Mouse (Mus musculus) neural tube, embryonic 15.5 days (tissue): Measurements from ENCODE around the gene Zcchc18. TPM values are rescaled to one million over a fixed set of nuclear protein-coding genes. Genes with fewer than 3 reads are reported as not detected.
"Not testable (repeated sequence)": the region's sequence is repeated elsewhere in the genome, so short reads cannot be mapped to it uniquely, and the experiment has no call there.

Experiments used
- ATAC-seq: fragments of 200-750 bp; cut with Nextera tagmentation; 2 replicates; pipeline ENCODE4 v1.8.0; 2017; ENCODE audit warnings: mild to moderate bottlenecking, moderate TSS enrichment, moderate library complexity; ENCODE audit not compliant: low FRiP score
- H3K27ac ChIP-seq: fragments of 300-500 bp; sonication (generic); replicated peaks from 2 replicates; pipeline ENCODE4 v1.5.1; 2015; ENCODE audit warnings: mild to moderate bottlenecking, inconsistent platforms
- H3K27me3 ChIP-seq: fragments of 300-500 bp; sonication (generic); replicated peaks from 2 replicates; pipeline ENCODE4 v1.6.1; 2015; ENCODE audit warnings: inconsistent platforms
- H3K36me3 ChIP-seq: fragments of 300-500 bp; sonication (generic); 2 replicates; pipeline ENCODE4 v1.6.1; 2015; ENCODE audit warnings: inconsistent platforms
- H3K4me1 ChIP-seq: fragments of 300-500 bp; sonication (generic); 2 replicates; pipeline ENCODE4 v1.6.1; 2015; ENCODE audit warnings: inconsistent platforms
- H3K4me2 ChIP-seq: fragments of 300-500 bp; sonication (generic); 2 replicates; pipeline ENCODE4 v1.6.1; 2015; ENCODE audit warnings: inconsistent platforms, mild to moderate bottlenecking, moderate library complexity
- H3K4me3 ChIP-seq: fragments of 300-500 bp; sonication (generic); replicated peaks from 2 replicates; pipeline ENCODE4 v1.5.1; 2015; ENCODE audit warnings: mild to moderate bottlenecking, inconsistent platforms
- H3K9ac ChIP-seq: fragments of 300-500 bp; sonication (generic); replicated peaks from 2 replicates; pipeline ENCODE4 v1.6.1; 2015; ENCODE audit warnings: mild to moderate bottlenecking, inconsistent platforms
- H3K9me3 ChIP-seq: fragments of 300-500 bp; sonication (generic); replicated peaks from 2 replicates; pipeline ENCODE4 v1.6.1; 2016; ENCODE audit warnings: inconsistent platforms
- WGBS: fragments of 180-500 bp; shearing (Covaris S2); methylation state at CpG from one replicate; pipeline ENCODE4 v1.1.7; 2015; ENCODE audit warnings: mixed read lengths; 5-methylcytosine and 5-hydroxymethylcytosine counted together
- polyA plus RNA-seq: library from polyadenylated mRNA; unstranded; fragments of >200 nt; fragmentation: Nextera tagmentation; extraction: Ambion mirVana; gene quantifications from 2 replicates; pipeline ENCODE4 v1.2.1, GENCODE M21; 2015

Gene Zcchc18
- polyA plus RNA-seq: 400 and 471 TPM in 2 replicates

DNA sequence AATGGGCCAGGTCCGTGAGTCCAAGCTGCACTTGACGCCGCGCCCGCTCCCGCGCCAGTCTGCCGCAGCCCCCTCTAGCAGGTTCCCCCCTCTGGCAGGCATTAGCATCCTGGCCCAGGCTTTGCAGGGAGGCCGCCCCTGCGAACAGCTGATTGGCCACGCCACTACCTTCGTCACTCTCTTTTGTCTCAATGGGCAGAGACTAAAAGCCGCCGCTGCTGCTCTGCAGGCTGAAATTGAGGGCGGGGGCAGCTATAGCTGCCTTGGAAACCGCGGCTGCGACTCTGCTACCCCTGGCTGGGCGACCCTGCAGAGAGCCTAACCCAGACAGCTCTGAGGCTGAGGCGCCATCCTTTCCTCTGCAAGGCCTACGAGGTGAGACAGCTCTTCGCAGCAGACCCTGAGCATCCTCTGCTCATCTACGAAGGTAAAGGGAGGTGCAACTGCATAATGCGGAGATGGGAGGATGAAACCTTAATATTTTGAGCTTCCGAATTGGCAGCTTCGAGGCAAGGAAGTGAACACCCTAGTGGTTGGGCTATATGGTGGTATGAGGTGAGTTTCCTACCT lies at the start of gene Zcchc18:
TSS of gene Zcchc18 (plus strand) at position 178 of the 570 bp plus-strand sequence.
- peak within 1 kb of the TSS; percentile 49 for H3K4me3 ChIP-seq
- WGBS: 20% methylated on average over 26 of the region's 26 CpGs

DNA sequence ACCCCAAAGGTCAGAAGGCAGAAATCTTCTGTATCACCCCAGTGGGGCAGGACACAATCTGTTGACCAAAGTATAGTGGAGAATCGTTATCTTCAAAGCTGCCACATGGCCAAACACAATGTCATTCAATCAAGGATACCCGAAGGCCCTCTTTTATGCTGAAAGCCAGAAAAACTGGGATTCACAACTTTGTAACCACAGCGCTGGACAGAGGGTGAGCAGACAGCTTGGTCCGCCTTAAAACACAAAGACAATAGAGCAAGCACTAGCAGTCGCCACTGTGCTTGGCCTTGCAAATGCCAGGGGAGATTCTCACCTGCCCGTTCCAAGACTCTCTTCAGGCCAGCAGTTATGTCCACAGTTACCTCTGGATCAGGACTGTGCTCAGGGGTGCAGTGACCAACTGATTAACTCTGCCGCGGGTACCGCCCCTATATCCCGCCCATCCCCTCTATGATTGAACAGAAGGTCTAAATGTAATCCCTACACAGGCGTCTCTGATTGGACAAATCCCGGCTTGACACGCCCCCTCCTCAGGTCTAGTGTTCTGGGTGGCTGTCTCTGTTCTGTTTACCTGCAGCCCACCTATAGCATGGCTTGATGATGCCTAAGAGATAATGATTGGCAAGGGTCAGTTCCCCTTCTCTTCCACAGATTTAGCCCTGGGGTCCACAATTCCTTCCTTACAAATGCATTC lies 35.2 kb upstream of the Zcchc18 start:
- peak; percentile 100 for ATAC-seq
- 33% methylated on average over 13 of the region's 13 CpGs for WGBS
- H3K4me3 ChIP-seq: peak overlapping the region; percentile 44
- peak overlapping the region; percentile 52 for H3K4me2 ChIP-seq
- H3K9ac ChIP-seq: 0 out of 2 replicates have a peak overlapping the region, but pooled peaks have one; percentile 20
- not testable (repeated sequence) for H3K27ac ChIP-seq, H3K27me3 ChIP-seq, H3K4me1 ChIP-seq, H3K9me3 ChIP-seq, H3K36me3 ChIP-seq

More for the DNA sequence above, at the start of gene Zcchc18:
- Histone ChIP-seq H3K27ac (peak within 1 kb of the TSS; percentile 91), H3K4me2 (peak within 1 kb of the TSS; percentile 58), H3K9ac (peak within 1 kb of the TSS; percentile 61), H3K36me3 (no peaks in the 10 kb centered on the region), H3K27me3 (no peaks in the 10 kb centered on the region), H3K4me1 (peaks cover 25% of the 10 kb centered on the region), H3K9me3 (no peaks in the 10 kb centered on the region)
- peak; percentile 98 for ATAC-seq

DNA sequence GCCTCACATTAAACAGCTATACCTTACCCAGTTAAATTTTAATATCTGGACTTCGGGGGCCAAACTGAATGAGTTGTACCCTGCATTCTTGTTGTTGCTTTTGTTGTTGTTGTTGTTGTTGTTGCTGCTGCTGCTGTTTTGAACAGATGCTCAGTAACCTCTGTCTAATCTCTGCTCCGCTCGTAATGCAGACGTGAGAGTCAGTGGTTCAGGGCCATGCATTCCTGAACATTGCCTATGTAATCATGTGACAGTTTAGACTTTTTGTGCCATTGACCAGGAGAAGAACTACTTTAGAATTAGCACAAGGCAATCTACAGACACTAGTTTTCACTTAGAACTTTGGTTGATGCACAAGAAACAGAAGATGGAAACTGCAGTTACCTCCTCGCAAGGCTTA lies 34.7 kb upstream of the Zcchc18 start:
- H3K36me3 ChIP-seq, H3K27ac ChIP-seq, H3K9me3 ChIP-seq, H3K27me3 ChIP-seq, H3K4me1 ChIP-seq, H3K9ac ChIP-seq: not testable (repeated sequence)
- peak overlapping the region; percentile 52 for H3K4me2 ChIP-seq
- peak; percentile 62; the same call in 1 of the 2 replicates for ATAC-seq
- peak overlapping the region; percentile 44 for H3K4me3 ChIP-seq
- 57% methylated on average over 5 of the region's 5 CpGs for WGBS

DNA sequence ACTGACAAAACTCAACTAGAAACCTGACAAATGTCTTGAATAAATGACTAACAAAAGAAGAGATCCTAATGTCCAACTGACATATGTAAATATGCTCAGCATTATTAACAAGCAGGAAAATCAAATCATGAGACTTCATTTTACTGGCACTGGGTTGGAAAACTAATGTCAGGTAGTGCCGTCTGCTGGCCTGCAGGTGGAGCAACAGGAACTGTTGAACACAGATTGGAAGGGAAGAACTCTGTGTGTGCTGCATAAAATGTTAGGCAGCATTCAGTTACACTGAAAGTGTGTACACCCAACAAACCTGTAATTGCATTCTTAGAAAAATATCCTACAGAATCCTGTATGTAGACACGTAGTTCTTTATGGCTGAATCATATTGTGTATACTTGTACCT lies 33.3 kb upstream of the Zcchc18 start:
- H3K9me3 ChIP-seq: no peaks in the 10 kb centered on the region
- H3K27me3 ChIP-seq: no peaks in the 10 kb centered on the region
- ATAC-seq: no peak
- 34% methylated on average over 2 of the region's 2 CpGs for whole genome bisulfite sequencing
- H3K4me1 ChIP-seq: no peaks in the 10 kb centered on the region
- H3K27ac ChIP-seq: no peak overlapping the region
- H3K9ac ChIP-seq: no peak overlapping the region
- H3K4me3 ChIP-seq: no peak overlapping the region
- H3K4me2 ChIP-seq: no peak overlapping the region
- no peaks in the 10 kb centered on the region for H3K36me3 ChIP-seq

DNA sequence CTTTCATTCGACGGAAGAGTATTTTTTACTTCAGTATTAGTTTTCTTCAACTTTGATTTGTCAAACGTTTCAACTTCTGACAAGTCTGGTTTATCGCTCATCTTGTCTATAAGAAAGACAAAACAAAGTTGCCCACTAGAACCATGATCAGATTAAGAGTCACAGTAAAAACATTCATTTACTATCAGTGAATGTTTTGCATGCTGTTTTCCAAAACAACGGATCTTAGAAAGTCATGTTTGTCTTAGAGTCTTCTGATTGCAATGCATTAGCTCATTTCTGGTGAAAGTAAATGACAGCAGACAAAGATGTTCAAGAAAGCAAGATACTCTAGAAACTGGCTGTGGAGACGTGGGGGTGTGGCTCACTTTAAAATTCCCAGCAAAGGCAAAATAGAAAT lies 17.6 kb upstream of the Zcchc18 start, which contains the start of gene Tmsb15b2:
TSS of gene Tmsb15b2 (minus strand) at position 101 of the 400 bp plus-strand sequence.
- not testable (repeated sequence) for H3K27me3 ChIP-seq, H3K9me3 ChIP-seq, H3K36me3 ChIP-seq, ATAC-seq, H3K27ac ChIP-seq, H3K4me1 ChIP-seq
- peak within 1 kb of the TSS; percentile 59 for H3K4me2 ChIP-seq
- 88% methylated on average over 6 of the region's 6 CpGs for WGBS
- H3K4me3 ChIP-seq: peak within 1 kb of the TSS; percentile 48
- peak within 1 kb of the TSS; percentile 48 for H3K9ac ChIP-seq

DNA sequence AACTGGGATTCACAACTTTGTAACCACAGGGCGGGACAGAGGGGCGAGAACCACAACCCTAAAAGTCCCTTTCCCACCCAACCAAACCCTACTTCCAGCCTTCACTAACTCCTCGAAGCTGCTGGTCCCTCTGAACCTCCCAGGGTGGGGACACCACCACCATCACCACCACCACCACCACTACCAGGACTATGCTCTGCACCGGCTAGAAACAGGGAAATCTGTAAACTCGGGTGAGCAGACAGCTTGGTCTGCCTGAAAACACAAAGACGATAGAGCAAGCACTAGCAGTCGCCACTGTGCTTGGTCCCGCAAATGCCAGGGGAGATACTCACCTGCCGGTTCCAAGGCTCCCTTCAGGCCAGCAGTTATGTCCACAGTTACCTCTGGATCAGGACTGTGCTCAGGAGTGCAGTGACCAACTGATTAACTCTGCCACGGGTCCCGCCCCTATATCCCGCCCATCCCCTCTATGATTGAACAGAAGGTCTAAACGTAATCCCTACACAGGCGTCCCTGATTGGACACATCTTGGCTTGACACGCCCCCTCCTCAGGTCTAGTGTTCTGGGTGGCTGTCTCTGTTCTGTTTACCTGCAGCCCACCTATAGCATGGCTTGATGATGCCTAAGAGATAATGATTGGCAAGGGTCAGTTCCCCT lies 16.4 kb upstream of the Zcchc18 start, which contains the start of the genes Tmsb15l and Tmsb15b1:
TSS of gene Tmsb15l (minus strand) at position 446 of the 661 bp plus-strand sequence.
TSS of gene Tmsb15b1 (minus strand) at position 451 of the 661 bp plus-strand sequence.
- Histone ChIP-seq H3K9ac (peak within 1 kb of the TSS; percentile 48), H3K27me3 (no peaks in the 10 kb centered on the region), H3K4me2 (peak within 1 kb of the TSS; percentile 59), H3K27ac (no peak within 1 kb of the TSS), H3K36me3 (no peaks in the 10 kb centered on the region), H3K4me1 (no peaks in the 10 kb centered on the region), H3K9me3 (no peaks in the 10 kb centered on the region), H3K4me3 (peak within 1 kb of the TSS; percentile 48)
- peak; percentile 100 for ATAC-seq
- WGBS: 31% methylated on average over 15 of the region's 15 CpGs

DNA sequence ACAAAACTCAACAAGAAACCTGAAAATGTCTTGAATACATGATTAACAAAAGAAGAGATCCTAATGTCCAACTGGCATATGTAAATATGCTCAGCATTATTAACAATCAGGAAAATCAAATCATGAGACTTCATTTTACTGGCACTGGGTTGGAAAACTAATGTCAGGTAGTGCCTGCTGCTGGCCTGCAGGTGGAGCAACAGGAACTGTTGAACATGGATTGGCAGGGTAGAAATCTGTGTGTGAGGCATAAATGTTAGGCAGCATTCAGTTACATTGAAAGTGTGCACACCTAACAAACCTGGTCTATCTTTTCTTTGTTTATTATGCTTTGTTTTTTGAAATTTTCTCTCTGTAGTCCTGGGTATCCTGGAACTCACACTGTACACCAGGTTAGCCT lies 14.3 kb upstream of the Zcchc18 start:
- no peak for ATAC-seq
- Histone ChIP-seq H3K27ac (no peak overlapping the region), H3K4me3 (no peak overlapping the region), H3K9me3 (no peaks in the 10 kb centered on the region), H3K4me1 (no peaks in the 10 kb centered on the region), H3K4me2 (no peak overlapping the region), H3K9ac (no peak overlapping the region), H3K27me3 (no peaks in the 10 kb centered on the region), H3K36me3 (no peaks in the 10 kb centered on the region)

DNA sequence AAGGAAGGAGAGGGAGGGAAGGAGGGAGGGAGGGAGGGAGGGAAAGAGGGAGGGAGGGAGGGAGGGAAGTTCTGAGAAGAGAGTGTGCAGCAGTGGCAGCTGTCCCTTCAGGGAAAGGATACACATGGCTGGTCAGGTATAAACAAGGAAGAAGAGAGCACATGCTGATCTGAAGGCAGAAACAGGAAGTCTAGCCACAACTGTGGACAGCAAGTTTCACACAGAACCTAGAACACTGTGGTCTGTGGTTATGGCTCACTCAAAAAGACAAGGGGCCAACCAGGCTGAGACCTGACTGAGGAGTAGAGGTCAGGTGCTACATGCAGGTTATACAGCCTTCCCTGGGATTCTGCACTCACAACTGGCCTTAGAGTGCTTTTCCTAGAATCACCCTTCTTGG lies 6.9 kb upstream of the Zcchc18 start:
- Histone ChIP-seq H3K27me3 (no peaks in the 10 kb centered on the region), H3K4me3 (no peak overlapping the region), H3K9me3 (no peaks in the 10 kb centered on the region), H3K27ac (no peak overlapping the region), H3K4me2 (no peak overlapping the region), H3K9ac (no peak overlapping the region), H3K4me1 (peaks cover 3% of the 10 kb centered on the region; the same call in 1 of the 2 replicates), H3K36me3 (no peaks in the 10 kb centered on the region)
- ATAC-seq: no peak

DNA sequence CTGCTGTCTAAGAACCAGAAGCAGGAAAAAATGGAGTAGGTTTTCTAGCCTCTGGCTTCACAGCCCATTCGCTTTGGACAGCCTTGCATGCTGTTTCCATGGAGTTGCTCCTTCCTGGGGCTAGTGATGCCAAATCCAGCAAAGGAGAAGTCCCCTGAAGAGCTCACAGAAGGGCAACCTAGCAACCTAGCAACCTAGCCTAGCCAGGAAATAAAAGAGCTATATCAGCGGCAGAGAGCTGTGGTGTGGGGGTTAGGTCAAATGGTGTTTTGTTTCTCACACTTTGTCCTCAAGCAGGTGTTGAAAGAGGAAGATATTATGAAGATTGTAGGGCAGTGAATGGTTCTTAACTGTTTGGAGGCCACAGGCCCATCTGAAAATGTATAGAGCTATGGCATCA lies 1.7 kb upstream of the Zcchc18 start:
- H3K27me3 ChIP-seq: no peaks in the 10 kb centered on the region
- no peak overlapping the region for H3K27ac ChIP-seq
- H3K36me3 ChIP-seq: no peaks in the 10 kb centered on the region
- no peak for ATAC-seq
- no peak overlapping the region for H3K9ac ChIP-seq
- 55% methylated on average over 2 of the region's 2 CpGs for WGBS
- H3K4me3 ChIP-seq: no peak overlapping the region
- H3K9me3 ChIP-seq: no peaks in the 10 kb centered on the region
- H3K4me2 ChIP-seq: peak overlapping the region; percentile 58
- peaks cover 25% of the 10 kb centered on the region for H3K4me1 ChIP-seq

DNA sequence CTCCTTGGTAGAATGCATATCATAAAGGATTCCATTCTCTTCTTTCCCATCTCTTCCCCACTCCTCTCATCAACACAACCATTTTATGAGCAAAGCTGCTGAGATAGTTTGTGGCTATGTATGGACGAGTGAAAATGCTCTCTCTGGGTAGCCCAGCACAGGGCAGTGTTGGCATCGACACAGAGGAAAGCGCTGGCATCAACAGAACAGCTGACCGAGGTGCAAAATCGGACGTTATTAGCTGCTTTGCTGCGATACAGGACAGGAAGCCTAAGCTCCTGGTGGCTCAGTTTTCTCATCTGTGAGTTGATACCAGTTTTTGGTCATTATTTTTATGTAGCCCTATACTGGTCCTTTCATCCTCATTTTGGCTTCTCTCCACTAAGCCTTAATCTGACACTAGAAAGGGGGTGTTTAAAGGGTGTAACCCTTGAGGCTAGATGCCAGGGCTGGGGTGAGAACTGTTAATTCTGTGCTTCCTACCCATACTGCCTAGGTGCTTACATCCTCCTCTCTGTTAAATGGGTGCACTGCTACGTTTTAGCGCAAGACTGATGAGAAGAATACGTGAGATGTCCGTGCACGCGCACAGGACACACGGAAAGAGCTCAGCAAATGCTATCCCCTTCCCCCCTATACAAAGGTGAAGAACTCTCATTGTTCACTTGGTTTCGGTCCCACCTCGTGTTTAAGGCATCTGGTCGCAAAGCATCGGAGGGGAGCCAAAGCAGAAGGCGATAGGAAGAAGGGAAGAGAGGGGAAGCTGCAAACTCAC lies 577 bp upstream of the Zcchc18 start:
- WGBS: 12% methylated on average over 19 of the region's 19 CpGs
- H3K4me3 ChIP-seq: peak overlapping the region; percentile 49

DNA sequence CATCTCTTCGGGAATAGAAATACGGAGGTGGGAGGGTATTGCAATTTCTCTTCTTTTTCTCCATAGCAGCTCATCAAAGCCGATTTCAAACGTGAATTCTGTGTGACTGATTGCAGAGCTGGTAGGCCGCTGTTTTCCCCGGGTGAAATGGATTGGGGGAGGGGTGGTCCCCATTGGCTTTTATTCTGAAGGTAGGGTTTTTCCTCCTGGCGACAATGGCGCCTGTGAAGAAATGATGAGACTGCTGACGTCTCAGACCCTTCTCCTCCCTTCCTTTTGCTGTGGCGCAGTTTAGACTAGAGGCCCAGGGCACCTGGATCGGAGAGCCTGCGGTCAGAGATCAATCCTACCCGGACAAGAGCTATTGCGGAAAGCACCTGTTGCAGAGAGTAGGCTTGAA lies 686 bp downstream of the Zcchc18 start:
- no peaks in the 10 kb centered on the region for H3K9me3 ChIP-seq
- H3K4me3 ChIP-seq: peak overlapping the region; percentile 49
- 22% methylated on average over 14 of the region's 14 CpGs for WGBS
- peak; percentile 25; the same call in 1 of the 2 replicates for ATAC-seq
- H3K27me3 ChIP-seq: no peaks in the 10 kb centered on the region
- H3K27ac ChIP-seq: peak overlapping the region; percentile 91
- H3K36me3 ChIP-seq: no peaks in the 10 kb centered on the region
- peak overlapping the region; percentile 61 for H3K9ac ChIP-seq
- peak overlapping the region; percentile 58 for H3K4me2 ChIP-seq
- peaks cover 25% of the 10 kb centered on the region for H3K4me1 ChIP-seq

More for the DNA sequence above, 577 bp upstream of the Zcchc18 start:
- Histone ChIP-seq H3K27ac (peak overlapping the region; percentile 91), H3K36me3 (no peaks in the 10 kb centered on the region), H3K9ac (peak overlapping the region; percentile 51), H3K9me3 (no peaks in the 10 kb centered on the region), H3K4me1 (peaks cover 25% of the 10 kb centered on the region), H3K4me2 (peak overlapping the region; percentile 58), H3K27me3 (no peaks in the 10 kb centered on the region)
- ATAC-seq: peak; percentile 75
